ENCODE assay signal across 22 mouse cellular contexts in the genomic region with DNA sequence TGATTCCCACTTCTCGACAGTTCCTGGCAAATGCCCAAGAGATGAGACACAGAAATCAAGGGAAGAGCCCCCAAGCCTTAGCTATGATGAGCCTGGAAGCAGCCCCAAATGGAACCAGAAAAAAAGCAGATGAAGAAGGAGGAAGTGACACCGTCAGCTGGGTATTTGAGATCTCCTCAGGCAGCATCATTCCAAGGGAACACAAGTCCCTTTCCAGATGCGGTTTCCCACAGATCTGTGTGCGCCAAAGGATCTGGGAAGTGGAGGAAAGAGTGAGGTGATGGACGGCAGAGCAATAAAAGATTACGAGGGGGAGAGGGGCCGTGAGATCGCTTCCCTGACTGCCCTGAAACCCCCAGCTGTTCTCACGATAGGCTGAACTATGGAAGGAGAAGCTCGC.
DNase-seq lines count a peak whose midpoint lies in the region; ATAC-seq and TF ChIP-seq lines count a peak whose summit lies in the region.
"Had no signal": no experiment of that assay in that cellular context is flagged by ENCODE, and none has a peak within 500 bp of the region (broad histone marks: within the 10 kb centered on the region; RNA-seq: fewer than 3 reads in every experiment).

No protein-coding gene starts in this region.

- TF ChIP-seq POLR2A in lung, adult 2 months (IDR thresholded peaks at IDR 0.05; ENCODE audit: borderline replicate concordance, extremely low read depth, low read depth, low read length) = no peak

- 58% methylated on average over 10 of the region's 10 CpGs for WGBS in neural tube, embryonic 15.5 days
- 13% methylated on average over 10 of the region's 10 CpGs for whole genome bisulfite sequencing in limb, embryonic 12.5 days
- WGBS in limb, embryonic 15.5 days = 15% methylated on average over 10 of the region's 10 CpGs
- WGBS in lung, adult 2 months = 65% methylated on average over 10 of the region's 10 CpGs

- H3K4me3 ChIP-seq in neural tube, embryonic 15.5 days (replicated peaks) = no peak overlapping the region
- no peak overlapping the region for H3K4me3 ChIP-seq in limb, embryonic 12.5 days (replicated peaks)
- H3K4me3 ChIP-seq in limb, embryonic 15.5 days = no peak overlapping the region
- H3K4me3 ChIP-seq in lung, adult 2 months (replicated peaks; ENCODE audit: extremely low read depth, low read depth, low read length) = no peak overlapping the region
- H3K4me3 ChIP-seq: embryonic facial prominence, embryonic 15.5 days; heart, adult 2 months; heart, embryonic 10.5 days; heart, embryonic 13.5 days; hindbrain, embryonic 15.5 days had no signal

- H3K27me3 ChIP-seq in neural tube, embryonic 15.5 days (replicated peaks) = no peaks in the 10 kb centered on the region
- 0 out of 2 replicates have a peak, but pooled peaks cover 5% of the 10 kb centered on the region for H3K27me3 ChIP-seq in limb, embryonic 12.5 days
- H3K27me3 ChIP-seq in limb, embryonic 15.5 days = no peaks in the 10 kb centered on the region
- H3K27me3 ChIP-seq: embryonic facial prominence, embryonic 15.5 days; hindbrain, embryonic 15.5 days had no signal

- no peak overlapping the region for H3K27ac ChIP-seq in neural tube, embryonic 15.5 days (replicated peaks)
- H3K27ac ChIP-seq in limb, embryonic 12.5 days = 0 out of 2 replicates have a peak overlapping the region, but pooled peaks have one; percentile 24
- H3K27ac ChIP-seq in limb, embryonic 15.5 days = peak overlapping the region; percentile 50
- H3K27ac ChIP-seq: embryonic facial prominence, embryonic 15.5 days; heart, adult 2 months; heart, embryonic 10.5 days; heart, embryonic 13.5 days; hindbrain, embryonic 15.5 days had no signal

- H3K9ac ChIP-seq in neural tube, embryonic 15.5 days (replicated peaks) = no peak overlapping the region
- no peak overlapping the region for H3K9ac ChIP-seq in limb, embryonic 12.5 days (replicated peaks)
- no peak overlapping the region for H3K9ac ChIP-seq in limb, embryonic 15.5 days
- H3K9ac ChIP-seq: embryonic facial prominence, embryonic 15.5 days; forebrain, postnatal 0 days; heart, embryonic 13.5 days; hindbrain, embryonic 15.5 days had no signal

- peak; percentile 26 for DNase-seq in neural tube, embryonic 10.5 days (ENCODE audit: extremely low spot score, low spot score)
- no peak for DNase-seq in lung, adult 2 months
- DNase-seq: adrenal gland, adult 8-10 months; adrenal gland, postnatal 25 days; cerebellum, adult 11-12 months; cerebellum, adult 8-10 months; cerebellum, postnatal 10 days; forebrain, postnatal 0 days; gastrocnemius, postnatal 25 days; heart, adult 2 months; heart, postnatal 14 days; heart, postnatal 4 days had no signal

- no peak for ATAC-seq in neural tube, embryonic 15.5 days (ENCODE audit: low FRiP score)
- no peak for ATAC-seq in limb, embryonic 12.5 days (ENCODE audit: insufficient number of reproducible peaks, insufficient read depth, low FRiP score, low TSS enrichment, low read depth)
- no peak for ATAC-seq in limb, embryonic 15.5 days (ENCODE audit: insufficient number of reproducible peaks, low FRiP score, low TSS enrichment, low read depth)
- ATAC-seq in CD4-positive, CD25-positive, alpha-beta regulatory T cell, adult 4 months = no peak
- ATAC-seq: activated CD4-positive, CD25-positive, alpha-beta regulatory T cell, adult 4 months; forebrain, embryonic 14.5 days; forebrain, postnatal 0 days had no signal

- no peaks in the 10 kb centered on the region for H3K36me3 ChIP-seq in neural tube, embryonic 15.5 days
- no peaks in the 10 kb centered on the region for H3K36me3 ChIP-seq in limb, embryonic 12.5 days
- H3K36me3 ChIP-seq in limb, embryonic 15.5 days = no peaks in the 10 kb centered on the region
- H3K36me3 ChIP-seq: embryonic facial prominence, embryonic 15.5 days; heart, embryonic 10.5 days; heart, embryonic 13.5 days; hindbrain, embryonic 15.5 days had no signal

- no peak overlapping the region for H3K4me2 ChIP-seq in neural tube, embryonic 15.5 days
- H3K4me2 ChIP-seq in limb, embryonic 12.5 days = no peak overlapping the region
- no peak overlapping the region for H3K4me2 ChIP-seq in limb, embryonic 15.5 days
- H3K4me2 ChIP-seq: embryonic facial prominence, embryonic 15.5 days; heart, embryonic 13.5 days; hindbrain, embryonic 15.5 days had no signal

- H3K9me3 ChIP-seq in neural tube, embryonic 15.5 days (replicated peaks) = no peaks in the 10 kb centered on the region
- no peaks in the 10 kb centered on the region for H3K9me3 ChIP-seq in limb, embryonic 12.5 days
- H3K9me3 ChIP-seq in limb, embryonic 15.5 days = no peaks in the 10 kb centered on the region
- H3K9me3 ChIP-seq: embryonic facial prominence, embryonic 15.5 days; heart, embryonic 10.5 days; heart, embryonic 13.5 days; hindbrain, embryonic 15.5 days had no signal

- no peak for TF ChIP-seq CTCF in lung, adult 2 months (IDR thresholded peaks at IDR 0.05; ENCODE audit: insufficient read depth, low read length)

- no peaks in the 10 kb centered on the region for H3K4me1 ChIP-seq in neural tube, embryonic 15.5 days
- peaks cover 41% of the 10 kb centered on the region for H3K4me1 ChIP-seq in limb, embryonic 12.5 days (replicated peaks)
- peaks cover 34% of the 10 kb centered on the region for H3K4me1 ChIP-seq in limb, embryonic 15.5 days
- no peaks in the 10 kb centered on the region for H3K4me1 ChIP-seq in lung, adult 2 months (ENCODE audit: control insufficient read depth, insufficient read depth, low read length)
- H3K4me1 ChIP-seq: heart, embryonic 10.5 days; heart, embryonic 13.5 days; hindbrain, embryonic 15.5 days had no signal
